Mouse (Mus musculus): Measurements from ENCODE around the gene Stmn3.

Stmn3 gene

GRCm38 (mm10) chr2:181314080-181314810 is at the start of gene Stmn3:
TSS of gene Stmn3 (minus strand) at chr2:181314500.
- no peak for DNase-seq (ENCODE audit: low spot score)

GRCm38 (mm10) chr2:181363946-181364345 is 49.6 kb upstream of the Stmn3 start:
- DNase-seq (ENCODE audit: low spot score): no peak

GRCm38 (mm10) chr2:181356780-181357179 is 42.5 kb upstream of the Stmn3 start:
- no peak for DNase-seq (ENCODE audit: low spot score)

GRCm38 (mm10) chr2:181342766-181343165 is 28.5 kb upstream of the Stmn3 start:
- no peak for DNase-seq (ENCODE audit: low spot score)

GRCm38 (mm10) chr2:181340426-181340825 is 26.1 kb upstream of the Stmn3 start:
- DNase-seq (ENCODE audit: low spot score): no peak

GRCm38 (mm10) chr2:181334023-181334422 is 19.7 kb upstream of the Stmn3 start:
- peak; percentile 50 for DNase-seq (ENCODE audit: low spot score)

- DNase-seq (ENCODE audit: low spot score): no peak
These were observed 18.2 kb upstream of the Stmn3 start for GRCm38 (mm10) chr2:181332542-181332941.

GRCm38 (mm10) chr2:181326098-181326497 is 11.8 kb upstream of the Stmn3 start:
- DNase-seq (ENCODE audit: low spot score): no peak

GRCm38 (mm10) chr2:181322136-181322535 is 7.8 kb upstream of the Stmn3 start:
- DNase-seq (ENCODE audit: low spot score): no peak

GRCm38 (mm10) chr2:181320103-181320499 is 5.8 kb upstream of the Stmn3 start:
- no peak for DNase-seq (ENCODE audit: low spot score)

GRCm38 (mm10) chr2:181319248-181320102 is 5.2 kb upstream of the Stmn3 start, which contains the start of gene Rtel1:
TSS of gene Rtel1 (plus strand) at chr2:181319739.
- peak; percentile 77 for DNase-seq (ENCODE audit: low spot score)

GRCm38 (mm10) chr2:181313344-181314079 is 788 bp downstream of the Stmn3 start:
- no peak for DNase-seq (ENCODE audit: low spot score)

- DNase-seq (ENCODE audit: low spot score): no peak
These were observed 1.3 kb downstream of the Stmn3 start for GRCm38 (mm10) chr2:181313006-181313343.

- DNase-seq (ENCODE audit: low spot score): no peak
These were observed 1.9 kb downstream of the Stmn3 start for GRCm38 (mm10) chr2:181312435-181312834.

GRCm38 (mm10) chr2:181307144-181307804 is 7.0 kb downstream of the Stmn3 start:
- no peak for DNase-seq (ENCODE audit: low spot score)

GRCm38 (mm10) chr2:181304944-181305343 is 9.4 kb downstream of the Stmn3 start:
- DNase-seq (ENCODE audit: low spot score): no peak

- DNase-seq (ENCODE audit: low spot score): no peak
These were observed 12.3 kb downstream of the Stmn3 start for GRCm38 (mm10) chr2:181302041-181302440.

GRCm38 (mm10) chr2:181290937-181291336 is 23.4 kb downstream of the Stmn3 start:
- DNase-seq (ENCODE audit: low spot score): no peak

GRCm38 (mm10) chr2:181288691-181289090 is 25.6 kb downstream of the Stmn3 start:
- DNase-seq (ENCODE audit: low spot score): no peak

- peak; percentile 88 for DNase-seq (ENCODE audit: low spot score)
These were observed 26.3 kb downstream of the Stmn3 start, which contains the start of gene Gmeb2 for GRCm38 (mm10) chr2:181287958-181288350. TSS of gene Gmeb2 (minus strand) at chr2:181288035.

- DNase-seq (ENCODE audit: low spot score): peak; percentile 74
These were observed 26.9 kb downstream of the Stmn3 start for GRCm38 (mm10) chr2:181287338-181287957.
